Mouse (Mus musculus): ENCODE data around the gene Mrtfa. TPM values are rescaled to one million over a fixed set of nuclear protein-coding genes. Genes with fewer than 3 reads are reported as not detected.
A peak's percentile ranks its signal among the peaks of the same experiment; 100 is the strongest.

The Mrtfa gene
- polyA plus RNA-seq, 1 experiment from 2014 or later, result 6.1 TPM

- H3K4me3 ChIP-seq (ENCODE audit: low read depth, low read length), result no peak overlapping the region
- H3K27ac ChIP-seq (ENCODE audit: low read length), result no peak overlapping the region
- H3K27me3 ChIP-seq (ENCODE audit: control insufficient read depth, insufficient read depth, low read depth, low read length), result no peaks in the 10 kb centered on the region
- ATAC-seq (ENCODE audit: low read depth), result no peak
- 69% methylated on average over 5 of the region's 5 CpGs for whole genome bisulfite sequencing (ENCODE audit: insufficient replicate concordance)
- H3K36me3 ChIP-seq (ENCODE audit: control insufficient read depth, insufficient read depth), result no peaks in the 10 kb centered on the region
- no peak overlapping the region for H3K4me2 ChIP-seq (ENCODE audit: low read depth, low read length)
- H3K4me1 ChIP-seq (ENCODE audit: control insufficient read depth, low read depth, low read length), result peaks cover 14% of the 10 kb centered on the region
- no peaks in the 10 kb centered on the region for H3K9me3 ChIP-seq (replicated peaks; ENCODE audit: control insufficient read depth, low read length)
- H3K9ac ChIP-seq (ENCODE audit: low read depth, low read length), result no peak overlapping the region
Measured at GRCm38 (mm10) chr15:81192316-81192715, 1.8 kb upstream of the Mrtfa start.

- H3K27ac ChIP-seq (ENCODE audit: low read length), result peak overlapping the region; percentile 37; the same call in 1 of the 2 replicates
- H3K9me3 ChIP-seq (replicated peaks; ENCODE audit: control insufficient read depth, low read length), result no peaks in the 10 kb centered on the region
- H3K4me2 ChIP-seq (ENCODE audit: low read depth, low read length), result peak overlapping the region; percentile 98
- peak overlapping the region; percentile 84 for H3K4me3 ChIP-seq (ENCODE audit: low read depth, low read length)
- peaks cover 14% of the 10 kb centered on the region for H3K4me1 ChIP-seq (ENCODE audit: control insufficient read depth, low read depth, low read length)
- H3K27me3 ChIP-seq (ENCODE audit: control insufficient read depth, insufficient read depth, low read depth, low read length), result no peaks in the 10 kb centered on the region
- peak overlapping the region; percentile 70 for H3K9ac ChIP-seq (ENCODE audit: low read depth, low read length)
- H3K36me3 ChIP-seq (ENCODE audit: control insufficient read depth, insufficient read depth), result no peaks in the 10 kb centered on the region
- ATAC-seq (ENCODE audit: low read depth), result no peak
- 24% methylated on average over 9 of the region's 9 CpGs for WGBS (ENCODE audit: insufficient replicate concordance)
Measured at GRCm38 (mm10) chr15:81191303-81191702, 746 bp upstream of the Mrtfa start.

GRCm38 (mm10) chr15:81190011-81190629 is 437 bp downstream of the Mrtfa start:
- Histone ChIP-seq H3K4me1 (ENCODE audit: control insufficient read depth, low read depth, low read length) (peaks cover 14% of the 10 kb centered on the region), H3K4me3 (ENCODE audit: low read depth, low read length) (peak overlapping the region; percentile 84), H3K4me2 (ENCODE audit: low read depth, low read length) (peak overlapping the region; percentile 98), H3K27me3 (ENCODE audit: control insufficient read depth, insufficient read depth, low read depth, low read length) (no peaks in the 10 kb centered on the region), H3K9me3 (replicated peaks; ENCODE audit: control insufficient read depth, low read length) (no peaks in the 10 kb centered on the region), H3K9ac (ENCODE audit: low read depth, low read length) (peak overlapping the region; percentile 80), H3K36me3 (ENCODE audit: control insufficient read depth, insufficient read depth) (no peaks in the 10 kb centered on the region), H3K27ac (ENCODE audit: low read length) (peak overlapping the region; percentile 48)
- peak; percentile 2 for ATAC-seq (ENCODE audit: low read depth)
- WGBS (ENCODE audit: insufficient replicate concordance), result under 1% methylated on average over 42 of the region's 46 CpGs

- no peaks in the 10 kb centered on the region for H3K27me3 ChIP-seq (ENCODE audit: control insufficient read depth, insufficient read depth, low read depth, low read length)
- WGBS (ENCODE audit: insufficient replicate concordance), result 81% methylated on average over 2 of the region's 2 CpGs
- no peak overlapping the region for H3K4me2 ChIP-seq (ENCODE audit: low read depth, low read length)
- H3K36me3 ChIP-seq (ENCODE audit: control insufficient read depth, insufficient read depth), result no peaks in the 10 kb centered on the region
- H3K4me1 ChIP-seq (ENCODE audit: control insufficient read depth, low read depth, low read length), result peaks cover 14% of the 10 kb centered on the region
- ATAC-seq (ENCODE audit: low read depth), result no peak
- H3K9ac ChIP-seq (ENCODE audit: low read depth, low read length), result no peak overlapping the region
- no peaks in the 10 kb centered on the region for H3K9me3 ChIP-seq (replicated peaks; ENCODE audit: control insufficient read depth, low read length)
- H3K4me3 ChIP-seq (ENCODE audit: low read depth, low read length), result no peak overlapping the region
- no peak overlapping the region for H3K27ac ChIP-seq (ENCODE audit: low read length)
Measured at GRCm38 (mm10) chr15:81189061-81189460, 1.5 kb downstream of the Mrtfa start.

- Histone ChIP-seq H3K27ac (ENCODE audit: low read length) (no peak overlapping the region), H3K9me3 (replicated peaks; ENCODE audit: control insufficient read depth, low read length) (no peaks in the 10 kb centered on the region), H3K4me1 (ENCODE audit: control insufficient read depth, low read depth, low read length) (peaks cover 4% of the 10 kb centered on the region; the same call in 1 of the 2 replicates), H3K36me3 (ENCODE audit: control insufficient read depth, insufficient read depth) (no peaks in the 10 kb centered on the region), H3K9ac (ENCODE audit: low read depth, low read length) (no peak overlapping the region), H3K4me3 (ENCODE audit: low read depth, low read length) (no peak overlapping the region), H3K4me2 (ENCODE audit: low read depth, low read length) (no peak overlapping the region), H3K27me3 (ENCODE audit: control insufficient read depth, insufficient read depth, low read depth, low read length) (no peaks in the 10 kb centered on the region)
- 41% methylated on average over 1 of the region's 1 CpGs for WGBS (ENCODE audit: insufficient replicate concordance)
- no peak for ATAC-seq (ENCODE audit: low read depth)
Measured at GRCm38 (mm10) chr15:81184913-81185312, 5.6 kb downstream of the Mrtfa start.

- Histone ChIP-seq H3K4me3 (ENCODE audit: low read depth, low read length) (no peak overlapping the region), H3K36me3 (ENCODE audit: control insufficient read depth, insufficient read depth) (no peaks in the 10 kb centered on the region), H3K4me1 (ENCODE audit: control insufficient read depth, low read depth, low read length) (no peaks in the 10 kb centered on the region), H3K27me3 (ENCODE audit: control insufficient read depth, insufficient read depth, low read depth, low read length) (no peaks in the 10 kb centered on the region), H3K27ac (ENCODE audit: low read length) (no peak overlapping the region), H3K4me2 (ENCODE audit: low read depth, low read length) (no peak overlapping the region), H3K9me3 (replicated peaks; ENCODE audit: control insufficient read depth, low read length) (no peaks in the 10 kb centered on the region), H3K9ac (ENCODE audit: low read depth, low read length) (no peak overlapping the region)
- ATAC-seq (ENCODE audit: low read depth), result no peak
- WGBS (ENCODE audit: insufficient replicate concordance), result 49% methylated on average over 2 of the region's 2 CpGs
Measured at GRCm38 (mm10) chr15:81181233-81181632, 9.3 kb downstream of the Mrtfa start.

GRCm38 (mm10) chr15:81179523-81179922 is 11.0 kb downstream of the Mrtfa start:
- ATAC-seq (ENCODE audit: low read depth), result no peak
- Histone ChIP-seq H3K36me3 (ENCODE audit: control insufficient read depth, insufficient read depth) (no peaks in the 10 kb centered on the region), H3K4me1 (ENCODE audit: control insufficient read depth, low read depth, low read length) (no peaks in the 10 kb centered on the region), H3K27ac (ENCODE audit: low read length) (no peak overlapping the region), H3K9me3 (replicated peaks; ENCODE audit: control insufficient read depth, low read length) (no peaks in the 10 kb centered on the region), H3K27me3 (ENCODE audit: control insufficient read depth, insufficient read depth, low read depth, low read length) (no peaks in the 10 kb centered on the region), H3K9ac (ENCODE audit: low read depth, low read length) (no peak overlapping the region), H3K4me2 (ENCODE audit: low read depth, low read length) (no peak overlapping the region), H3K4me3 (ENCODE audit: low read depth, low read length) (no peak overlapping the region)
- 67% methylated on average over 2 of the region's 2 CpGs for WGBS (ENCODE audit: insufficient replicate concordance)

GRCm38 (mm10) chr15:81178703-81179102 is 11.9 kb downstream of the Mrtfa start:
- Histone ChIP-seq H3K4me1 (ENCODE audit: control insufficient read depth, low read depth, low read length) (no peaks in the 10 kb centered on the region), H3K27me3 (ENCODE audit: control insufficient read depth, insufficient read depth, low read depth, low read length) (no peaks in the 10 kb centered on the region), H3K9me3 (replicated peaks; ENCODE audit: control insufficient read depth, low read length) (no peaks in the 10 kb centered on the region), H3K4me2 (ENCODE audit: low read depth, low read length) (no peak overlapping the region), H3K4me3 (ENCODE audit: low read depth, low read length) (no peak overlapping the region), H3K9ac (ENCODE audit: low read depth, low read length) (no peak overlapping the region), H3K36me3 (ENCODE audit: control insufficient read depth, insufficient read depth) (no peaks in the 10 kb centered on the region), H3K27ac (ENCODE audit: low read length) (no peak overlapping the region)
- ATAC-seq (ENCODE audit: low read depth), result no peak
- WGBS (ENCODE audit: insufficient replicate concordance), result 69% methylated on average over 11 of the region's 11 CpGs

- no peak for ATAC-seq (ENCODE audit: low read depth)
- H3K9ac ChIP-seq (ENCODE audit: low read depth, low read length), result no peak overlapping the region
- H3K27ac ChIP-seq (ENCODE audit: low read length), result no peak overlapping the region
- WGBS (ENCODE audit: insufficient replicate concordance), result 78% methylated on average over 7 of the region's 7 CpGs
- no peaks in the 10 kb centered on the region for H3K27me3 ChIP-seq (ENCODE audit: control insufficient read depth, insufficient read depth, low read depth, low read length)
- no peak overlapping the region for H3K4me2 ChIP-seq (ENCODE audit: low read depth, low read length)
- H3K4me3 ChIP-seq (ENCODE audit: low read depth, low read length), result no peak overlapping the region
- H3K4me1 ChIP-seq (ENCODE audit: control insufficient read depth, low read depth, low read length), result no peaks in the 10 kb centered on the region
- no peaks in the 10 kb centered on the region for H3K36me3 ChIP-seq (ENCODE audit: control insufficient read depth, insufficient read depth)
- H3K9me3 ChIP-seq (replicated peaks; ENCODE audit: control insufficient read depth, low read length), result no peaks in the 10 kb centered on the region
Measured at GRCm38 (mm10) chr15:81177860-81178259, 12.7 kb downstream of the Mrtfa start.
